Mouse (Mus musculus): Measurements from ENCODE around the gene Zfp568.

The Zfp568 gene

DNA sequence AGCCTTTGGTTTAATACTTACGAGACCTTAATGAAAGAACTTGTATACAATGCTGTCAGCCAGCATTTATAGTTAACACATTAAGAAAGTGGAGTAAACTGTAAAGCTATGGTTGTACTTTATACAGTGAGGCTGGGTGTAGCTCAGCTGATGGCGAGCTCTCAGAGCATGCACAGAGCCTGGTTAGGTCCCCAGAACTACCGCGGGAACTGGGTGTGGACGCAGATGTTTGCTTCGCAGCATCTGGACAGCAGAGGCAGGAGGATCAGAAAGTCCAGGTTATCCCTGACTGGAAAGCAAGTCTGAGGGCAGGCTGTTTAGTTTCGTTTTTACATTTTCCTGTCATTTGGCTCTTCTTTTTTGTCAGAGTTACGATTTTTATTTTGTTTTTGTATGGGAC is 8.9 kb downstream of the Zfp568 start:
- no peak for DNase-seq (ENCODE audit: low spot score)

GRCm38 (mm10) chr7:29993340-29993739 is 9.6 kb downstream of the Zfp568 start:
- DNase-seq (ENCODE audit: low spot score): no peak

DNA sequence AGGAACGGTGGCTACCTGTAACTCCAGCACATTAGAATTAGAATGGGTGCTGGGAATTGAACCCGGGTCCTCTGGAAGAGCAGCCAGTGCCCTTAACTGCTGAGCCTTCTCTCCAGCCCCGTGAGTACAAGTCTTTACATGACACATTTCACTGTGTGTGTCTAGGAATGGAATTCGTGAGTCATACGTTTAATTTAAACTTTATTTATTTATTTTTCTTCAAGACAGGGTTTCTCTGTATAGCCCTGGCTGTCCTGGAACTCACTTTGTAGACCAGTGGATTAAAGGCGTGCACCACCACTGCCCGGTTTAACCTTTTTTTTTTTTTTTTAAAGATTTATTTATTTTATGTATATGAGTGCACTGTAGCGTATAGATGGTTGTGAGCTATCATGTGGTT is 11.4 kb downstream of the Zfp568 start:
- no peak for DNase-seq (ENCODE audit: low spot score)

GRCm38 (mm10) chr7:30000601-30001000 is 16.8 kb downstream of the Zfp568 start:
- DNase-seq (ENCODE audit: low spot score): no peak

- no peak for DNase-seq (ENCODE audit: low spot score)
Observed at GRCm38 (mm10) chr7:30007601-30008000, 23.8 kb downstream of the Zfp568 start.

DNA sequence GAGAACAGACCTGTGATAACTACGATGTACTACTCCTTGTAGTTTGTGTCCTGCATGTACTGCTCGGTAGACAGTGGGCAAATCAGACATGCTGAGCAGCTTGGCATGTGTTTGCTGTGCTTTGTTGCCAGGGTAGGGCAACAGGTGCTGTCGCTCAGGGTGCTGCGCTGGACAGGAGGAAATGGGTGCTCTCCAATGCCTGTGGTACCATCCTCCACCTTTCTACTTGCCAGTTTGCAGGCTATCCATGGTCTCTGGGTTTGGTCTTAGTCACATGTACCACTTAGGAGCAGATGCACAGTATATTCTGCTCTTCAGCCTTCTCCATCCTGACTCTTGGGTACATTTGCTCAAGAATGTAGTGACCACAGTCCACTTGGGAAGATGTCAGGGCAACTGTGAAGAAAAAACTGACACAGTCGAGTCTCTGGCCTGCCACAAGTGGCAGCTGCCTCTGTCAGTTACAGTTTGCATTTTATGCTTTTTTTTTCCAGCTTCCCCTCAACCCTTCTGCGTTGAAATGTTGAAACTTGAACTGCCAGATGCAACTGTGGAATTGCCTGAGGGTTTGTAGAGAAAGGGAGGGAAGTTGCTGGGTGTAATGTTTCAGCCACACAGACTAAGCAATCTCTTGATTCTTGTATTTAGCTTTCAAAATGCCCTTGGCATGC is 24.4 kb downstream of the Zfp568 start:
- no peak for DNase-seq (ENCODE audit: low spot score)

- no peak for DNase-seq (ENCODE audit: low spot score)
Observed at GRCm38 (mm10) chr7:30009321-30010085, 25.7 kb downstream of the Zfp568 start.

- DNase-seq (ENCODE audit: low spot score): no peak
Observed at GRCm38 (mm10) chr7:30010551-30011195, 26.9 kb downstream of the Zfp568 start.

GRCm38 (mm10) chr7:30012956-30013363 is 29.2 kb downstream of the Zfp568 start:
- peak; percentile 71 for DNase-seq (ENCODE audit: low spot score)

DNA sequence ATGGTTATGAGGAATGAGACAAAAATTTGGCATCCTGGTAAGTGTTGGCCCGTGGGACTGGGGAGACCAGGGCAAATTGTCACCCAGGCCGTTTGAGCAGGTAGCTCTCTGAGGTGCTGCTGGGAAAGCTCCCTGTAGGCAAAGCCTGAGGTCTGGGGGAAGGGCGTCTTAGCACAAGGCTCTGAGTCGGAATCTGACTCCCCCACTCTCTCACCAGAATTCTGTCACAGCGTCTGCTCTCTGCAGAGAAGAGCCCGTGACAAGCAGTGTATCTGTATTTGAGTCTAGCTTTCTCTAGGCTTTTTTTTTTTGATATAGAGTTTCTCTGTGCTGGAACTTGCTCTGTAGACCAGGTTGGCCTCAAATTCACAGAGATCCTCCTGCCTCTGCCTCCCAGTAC is 33.5 kb downstream of the Zfp568 start:
- no peak for DNase-seq (ENCODE audit: low spot score)

DNA sequence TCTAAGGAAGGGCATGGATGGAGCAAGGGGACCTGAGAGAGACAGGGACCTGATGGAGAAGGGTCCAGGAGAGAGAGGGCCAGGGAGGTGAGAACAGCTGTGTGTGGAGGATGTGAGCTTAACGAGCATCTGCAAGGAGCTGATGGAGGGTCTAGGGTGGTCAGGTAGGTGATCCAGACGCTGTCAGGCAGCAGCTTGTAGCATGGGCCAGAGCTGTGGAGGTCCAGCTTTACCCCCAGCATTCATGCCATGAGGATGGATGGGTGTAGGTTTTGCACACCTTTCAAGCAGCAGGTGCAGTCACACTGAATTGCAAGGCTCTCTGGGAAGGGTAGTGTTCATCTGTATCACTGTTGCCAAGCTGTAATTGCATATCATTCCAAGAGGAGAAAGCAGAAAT is 35.8 kb downstream of the Zfp568 start:
- no peak for DNase-seq (ENCODE audit: low spot score)

DNA sequence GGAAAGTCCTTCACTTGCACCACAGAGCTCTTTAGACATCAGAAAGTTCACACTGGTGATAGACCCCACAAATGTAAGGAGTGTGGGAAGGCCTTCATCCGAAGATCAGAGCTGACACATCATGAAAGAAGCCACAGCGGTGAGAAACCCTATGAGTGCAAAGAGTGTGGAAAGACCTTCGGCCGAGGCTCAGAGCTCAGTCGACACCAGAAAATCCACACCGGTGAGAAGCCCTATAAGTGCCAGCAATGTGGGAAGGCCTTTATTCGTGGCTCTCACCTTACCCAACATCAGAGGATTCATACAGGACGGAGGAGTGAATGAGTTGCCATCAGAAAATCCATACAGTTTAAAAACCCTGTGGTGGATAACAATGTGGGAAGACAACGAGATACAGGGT is 39.6 kb downstream of the Zfp568 start:
- DNase-seq (ENCODE audit: low spot score): no peak

- DNase-seq (ENCODE audit: low spot score): no peak
Observed at GRCm38 (mm10) chr7:30023800-30024199, 40.0 kb downstream of the Zfp568 start.

DNA sequence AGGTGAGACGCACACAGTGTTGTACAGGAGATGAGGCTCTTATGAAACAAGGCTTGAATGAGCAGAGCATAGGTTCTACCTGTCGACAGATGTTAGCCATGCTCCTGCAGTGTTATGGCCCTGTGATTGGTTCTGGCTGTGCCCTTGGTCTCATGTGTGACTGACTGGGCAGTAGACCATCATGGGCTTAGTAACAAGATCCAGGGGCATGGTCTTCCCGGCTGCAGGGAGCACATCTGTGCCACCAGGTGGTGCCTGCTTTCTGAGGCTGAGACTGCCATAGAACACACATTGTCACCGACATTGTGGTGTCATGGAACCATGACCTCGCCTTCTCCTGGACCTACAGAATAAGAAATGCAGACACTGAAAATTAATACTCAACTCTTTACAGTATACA is 41.6 kb downstream of the Zfp568 start:
- no peak for DNase-seq (ENCODE audit: low spot score)

DNA sequence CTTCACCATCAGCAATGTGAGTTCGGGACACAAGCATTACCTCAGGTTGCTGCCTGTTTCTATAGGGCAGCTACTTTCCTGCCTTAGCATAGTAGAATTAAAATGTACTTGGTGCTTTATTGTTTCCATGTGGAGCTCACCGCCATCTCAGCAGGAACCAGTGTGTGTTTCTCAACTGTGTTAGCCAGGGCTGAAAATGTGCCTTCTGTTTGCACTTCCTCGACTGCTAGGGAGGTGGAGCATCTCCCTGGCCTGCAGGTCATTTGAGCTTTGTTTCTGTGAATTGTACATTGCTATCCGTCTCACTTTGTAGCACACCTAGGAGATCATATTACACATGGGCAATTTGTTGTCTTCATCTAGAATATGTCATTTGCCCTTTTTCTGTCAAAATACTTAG is 43.6 kb downstream of the Zfp568 start:
- no peak for DNase-seq (ENCODE audit: low spot score)

- DNase-seq (ENCODE audit: low spot score): no peak
Observed at GRCm38 (mm10) chr7:30028572-30028971, 44.8 kb downstream of the Zfp568 start.

- DNase-seq (ENCODE audit: low spot score): no peak
Observed at GRCm38 (mm10) chr7:30030677-30031076, 46.9 kb downstream of the Zfp568 start.

GRCm38 (mm10) chr7:30031379-30031778 is 47.6 kb downstream of the Zfp568 start:
- DNase-seq (ENCODE audit: low spot score): no peak

DNA sequence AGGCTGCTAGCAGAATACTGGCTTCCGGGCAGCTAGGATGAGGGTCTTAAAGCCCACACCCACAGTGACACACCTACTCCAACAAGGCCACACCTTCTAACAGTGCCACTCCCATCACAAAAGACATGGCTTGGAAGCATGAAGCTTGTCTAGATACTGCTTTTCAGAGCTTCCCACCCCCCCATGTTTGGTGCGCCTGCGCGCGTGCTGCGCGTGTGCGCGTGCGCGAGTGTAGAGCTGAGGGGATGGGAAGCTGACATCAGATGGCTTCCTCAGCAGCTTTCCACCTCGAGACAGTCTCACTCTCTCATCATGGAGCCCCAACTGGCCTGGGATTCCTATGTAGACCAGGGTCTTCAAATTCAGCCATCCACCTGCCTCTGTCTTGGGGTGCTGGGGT is 50.6 kb downstream of the Zfp568 start:
- no peak for DNase-seq (ENCODE audit: low spot score)

DNA sequence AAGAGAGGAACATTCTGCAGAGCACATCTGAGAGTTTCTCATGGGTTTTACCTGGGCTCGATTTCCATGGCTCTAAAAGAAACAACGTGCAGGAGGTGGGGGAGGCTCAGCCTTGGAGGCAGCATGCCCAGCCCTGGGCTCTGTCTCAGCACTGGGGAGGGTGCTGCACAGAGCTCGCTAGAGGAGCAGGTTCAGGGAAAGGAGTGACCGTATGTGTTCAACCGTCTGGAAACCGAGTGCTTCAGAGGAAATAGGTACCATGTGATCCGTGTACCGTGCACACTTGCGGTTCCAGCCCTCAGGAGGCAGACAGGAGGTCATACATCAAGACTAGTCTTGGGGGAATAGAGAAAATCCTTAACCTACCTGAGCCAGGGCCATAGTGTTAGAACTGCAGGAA is 60.6 kb downstream of the Zfp568 start:
- no peak for DNase-seq (ENCODE audit: low spot score)

DNA sequence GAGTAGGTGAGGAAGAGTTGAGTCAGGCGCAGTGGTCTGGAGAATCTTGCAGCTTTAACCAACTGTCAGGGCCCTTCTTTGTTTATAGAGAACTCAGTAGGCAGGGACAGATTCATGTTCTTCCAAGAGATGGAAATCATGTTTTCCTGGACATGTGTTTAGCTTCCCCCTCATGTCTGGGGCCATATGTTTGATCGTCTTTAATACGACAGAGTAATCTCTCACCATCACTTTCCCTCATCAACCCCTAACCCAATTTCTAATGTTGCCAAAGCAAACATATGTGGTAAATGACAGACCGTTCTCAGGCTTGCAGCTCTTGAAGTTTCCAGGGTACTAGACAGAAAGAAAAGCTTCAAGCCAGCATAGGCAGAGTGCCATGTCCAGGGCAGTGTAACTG is 64.4 kb downstream of the Zfp568 start:
- no peak for DNase-seq (ENCODE audit: low spot score)

DNA sequence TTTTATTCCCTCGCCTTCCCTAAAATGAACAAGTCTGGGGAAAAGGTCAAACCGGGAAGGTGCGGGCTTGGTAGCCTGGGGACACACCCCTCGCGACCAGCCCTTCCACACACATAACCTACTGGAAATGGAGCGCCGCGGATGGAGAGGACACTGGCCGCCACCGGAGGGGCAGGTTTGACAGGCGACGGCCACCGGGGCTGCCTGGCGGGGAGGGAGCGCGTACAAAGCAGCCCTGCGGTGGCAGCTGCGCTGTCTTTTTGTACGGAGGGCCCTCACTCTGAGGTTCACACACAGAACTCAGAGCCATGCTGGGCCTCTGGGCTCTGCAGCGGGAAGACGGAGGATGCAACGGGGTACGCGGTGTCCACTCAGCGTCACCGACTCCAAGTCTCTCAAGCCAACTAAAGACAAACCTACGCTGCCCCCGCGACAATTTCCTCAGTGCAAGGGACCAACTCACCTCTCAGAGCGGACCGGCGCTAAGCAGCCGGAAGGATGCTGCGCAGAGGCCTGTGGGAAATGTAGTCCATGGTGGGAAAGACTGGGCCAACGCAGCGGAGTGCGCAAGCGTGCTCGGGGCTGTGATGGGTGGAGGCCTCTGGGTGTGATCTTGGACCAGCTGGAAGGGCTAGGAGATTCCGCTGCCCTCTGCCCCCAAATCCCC is 67.3 kb downstream of the Zfp568 start, which contains the start of gene Zfp14:
TSS of gene Zfp14 (minus strand) at position 499 of the 667 bp plus-strand sequence.
- DNase-seq (ENCODE audit: low spot score): peak; percentile 96

- DNase-seq (ENCODE audit: low spot score): peak; percentile 47
Observed at GRCm38 (mm10) chr7:30053591-30053990, 69.8 kb downstream of the Zfp568 start.
